Mouse (Mus musculus): ENCODE data around the gene Gm5447.

Gene Gm5447

DNA sequence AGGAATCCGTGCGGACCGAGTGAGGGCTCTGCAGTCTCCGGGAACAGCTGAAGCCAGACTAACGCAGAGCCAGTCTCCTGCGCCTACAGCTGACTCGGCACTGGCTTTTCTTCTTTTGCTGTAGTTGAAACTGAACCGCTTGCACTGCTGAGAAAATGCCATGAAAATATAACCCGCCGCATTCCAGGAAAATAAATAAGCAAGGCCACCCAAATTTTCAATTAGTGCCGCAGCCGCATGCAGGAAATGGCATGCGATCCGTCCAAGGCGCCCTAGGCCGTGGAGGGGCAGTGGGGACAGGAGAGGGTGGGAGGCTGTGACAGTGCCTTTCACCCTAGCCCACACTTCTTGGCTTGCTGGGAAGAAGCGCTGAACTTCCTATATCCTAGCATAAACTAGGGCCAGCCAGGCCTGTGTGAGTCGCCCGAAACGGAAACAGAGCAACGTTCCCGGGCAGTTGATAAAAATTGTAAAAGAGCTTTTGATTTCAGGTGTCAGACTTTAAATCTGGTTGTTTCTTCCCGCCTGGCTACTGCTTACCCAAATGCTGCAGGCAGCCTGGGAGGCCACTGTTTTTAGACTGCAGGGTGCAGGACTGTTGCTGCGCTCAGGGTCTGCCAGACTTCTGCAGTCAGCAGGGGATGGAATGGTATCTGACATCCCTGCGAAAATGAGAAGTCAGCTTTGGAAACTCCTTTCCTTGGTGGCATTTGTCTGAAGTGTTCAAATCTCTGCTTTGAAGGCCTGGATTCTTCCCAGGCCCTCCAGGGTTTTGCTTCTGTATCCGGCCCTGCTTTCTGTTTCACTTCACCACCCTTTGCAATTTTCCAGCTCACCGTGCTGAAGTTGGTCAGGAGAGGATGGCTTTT, 11.8 kb downstream of the Gm5447 start:
- no peak for DNase-seq (ENCODE audit: low spot score in 2 of 2)

- DNase-seq (ENCODE audit: low spot score in 2 of 2) = no peak
Measured at GRCm38 (mm10) chr13:30986934-30987455, 13.0 kb downstream of the Gm5447 start.

GRCm38 (mm10) chr13:30987686-30988085, 13.7 kb downstream of the Gm5447 start:
- no peak for DNase-seq (ENCODE audit: low spot score in 2 of 2)

DNA sequence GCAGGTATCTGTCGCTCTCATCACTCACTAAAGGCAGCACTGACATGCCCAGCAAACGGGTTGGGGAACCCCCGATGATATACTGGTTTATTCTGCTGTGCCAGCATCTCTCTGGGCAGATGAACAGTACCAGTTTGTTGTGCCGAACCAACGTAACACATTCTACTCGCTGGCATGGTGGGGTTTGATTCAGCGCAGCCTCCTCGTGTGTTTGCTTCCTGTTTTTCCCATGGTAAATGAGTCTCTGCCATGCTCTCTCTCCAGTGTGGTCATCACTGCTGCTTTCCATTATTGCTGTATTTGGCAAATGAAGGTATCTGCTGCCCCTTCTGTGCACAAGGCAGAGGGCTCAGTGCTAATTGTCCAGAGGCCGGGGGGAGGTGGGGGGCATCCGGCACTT, 15.7 kb downstream of the Gm5447 start:
- no peak for DNase-seq (ENCODE audit: low spot score in 2 of 2)

GRCm38 (mm10) chr13:30990233-30990632, 16.2 kb downstream of the Gm5447 start:
- DNase-seq (ENCODE audit: low spot score in 2 of 2) = no peak

DNA sequence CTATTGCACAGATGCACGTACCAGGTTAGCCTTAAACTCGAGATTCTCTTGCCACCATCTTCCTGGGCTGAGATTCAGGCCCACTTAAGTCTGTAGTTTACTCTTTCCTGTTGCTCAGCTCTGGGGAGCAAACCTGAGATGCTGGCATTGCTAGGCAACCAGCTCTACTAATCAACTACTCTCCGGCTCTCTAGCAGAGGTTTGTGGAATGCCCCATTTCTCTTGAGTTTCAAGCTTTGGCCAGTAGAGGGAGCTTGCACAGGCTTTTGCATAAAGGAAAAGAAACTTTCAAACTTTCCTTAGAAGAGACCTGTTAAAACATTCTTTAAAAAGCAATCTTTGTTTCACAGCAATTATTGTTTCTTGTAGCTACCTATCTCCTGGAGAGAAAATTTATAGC, 19.8 kb downstream of the Gm5447 start:
- peak; percentile 24 to 42 for DNase-seq (ENCODE audit: low spot score in 2 of 2)

GRCm38 (mm10) chr13:30994249-30994858, 20.4 kb downstream of the Gm5447 start:
- DNase-seq (ENCODE audit: low spot score in 2 of 2) = no peak

DNA sequence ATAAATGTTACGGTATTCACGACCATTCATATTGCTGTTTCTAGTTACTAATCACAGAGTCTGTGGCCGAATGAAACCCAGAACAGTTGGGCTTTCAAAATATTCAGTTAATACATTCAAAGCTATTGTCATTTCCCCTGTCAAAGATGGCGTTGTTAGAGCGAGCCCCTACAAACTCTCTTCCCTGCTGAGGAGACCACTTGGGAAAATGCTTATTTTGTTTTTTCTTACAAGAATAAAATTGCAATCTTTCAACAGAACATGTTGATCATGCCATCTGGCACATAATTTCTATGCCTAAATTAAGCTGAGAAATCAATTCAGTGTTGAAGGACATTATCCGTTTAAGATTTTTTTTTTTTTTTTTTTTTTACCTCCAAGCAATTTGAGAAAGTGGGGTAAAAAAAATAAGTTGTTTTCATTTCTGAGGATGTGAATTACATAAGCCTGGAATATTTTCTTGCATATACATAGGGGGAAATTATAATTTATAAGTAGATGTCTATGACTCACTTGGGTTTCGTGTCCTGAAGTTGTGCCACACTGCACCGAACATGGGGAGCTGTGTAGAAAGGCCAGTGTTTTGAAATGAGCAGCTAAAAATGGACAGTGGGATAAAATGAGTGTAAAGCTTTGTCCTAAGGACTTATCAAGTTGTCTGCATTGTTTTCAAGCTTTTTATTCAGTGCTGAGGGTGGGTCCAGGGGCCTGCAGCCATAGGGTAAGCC, 23.7 kb downstream of the Gm5447 start:
- DNase-seq (ENCODE audit: low spot score in 2 of 2) = no peak

- DNase-seq (ENCODE audit: low spot score in 2 of 2) = no peak
Measured at GRCm38 (mm10) chr13:30999799-31000198, 25.8 kb downstream of the Gm5447 start.

- no peak for DNase-seq (ENCODE audit: low spot score in 2 of 2)
Measured at GRCm38 (mm10) chr13:31004458-31004857, 30.5 kb downstream of the Gm5447 start.

GRCm38 (mm10) chr13:31004995-31005394, 31.0 kb downstream of the Gm5447 start:
- no peak for DNase-seq (ENCODE audit: low spot score in 2 of 2)

DNA sequence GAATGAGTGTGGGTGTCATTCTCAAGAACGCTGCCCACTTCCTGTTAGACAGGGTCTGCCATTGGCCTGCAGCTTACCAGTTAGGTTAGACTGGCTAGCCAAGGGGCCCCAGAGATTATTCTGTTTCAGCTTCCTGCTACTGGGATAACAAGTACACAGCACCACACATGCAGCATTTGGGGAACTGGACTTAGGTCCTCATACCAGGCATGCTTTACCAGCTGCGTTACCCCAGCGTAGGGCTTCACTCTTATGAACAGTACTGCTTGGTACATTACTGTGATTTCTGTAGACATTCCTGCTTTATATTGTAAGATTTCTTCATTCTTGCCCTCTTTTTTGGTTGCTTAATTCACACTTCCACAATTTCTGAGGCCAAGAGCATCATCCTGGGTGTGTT, 43.5 kb downstream of the Gm5447 start:
- no peak for DNase-seq (ENCODE audit: low spot score in 2 of 2)

DNA sequence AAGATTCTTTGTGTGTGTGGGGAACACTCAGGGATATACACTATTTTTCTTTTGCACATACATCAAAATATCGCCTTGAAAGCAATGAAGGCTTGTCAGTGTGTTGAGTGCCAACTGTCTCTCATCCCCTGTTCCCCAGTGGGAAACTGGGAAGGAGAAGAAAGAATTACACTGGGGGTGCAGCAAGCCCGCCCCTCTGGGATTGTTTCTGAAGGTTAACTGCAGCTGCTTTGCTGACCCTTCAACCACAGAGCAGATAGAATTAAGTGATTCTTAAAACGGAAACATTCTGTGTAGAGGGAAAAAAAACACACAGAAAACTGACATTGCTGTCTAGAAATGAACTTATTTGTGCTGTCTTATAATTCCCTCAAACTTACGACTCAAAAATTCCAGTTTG, 47.5 kb downstream of the Gm5447 start:
- no peak for DNase-seq (ENCODE audit: low spot score in 2 of 2)

GRCm38 (mm10) chr13:31021927-31022326, 47.9 kb downstream of the Gm5447 start:
- DNase-seq (ENCODE audit: low spot score in 2 of 2) = no peak

GRCm38 (mm10) chr13:31023664-31024063, 49.7 kb downstream of the Gm5447 start:
- DNase-seq (ENCODE audit: low spot score in 2 of 2) = no peak
